Mouse (Mus musculus) small intestine, adult 2 months (tissue): Measurements from ENCODE around the gene Myh11. TPM values are rescaled to one million over a fixed set of nuclear protein-coding genes. Genes with fewer than 3 reads are reported as not detected.
"Not testable (repeated sequence)": the region's sequence is repeated elsewhere in the genome, so short reads cannot be mapped to it uniquely, and the experiment has no call there.

ENCODE experiments used
- H3K27ac ChIP-seq: fragments of 200-500 bp; 2 replicates; pipeline ENCODE4 v1.5.1; 2012; ENCODE audit warnings: low read depth, low read length, control low read depth, inconsistent platforms; ENCODE audit not compliant: insufficient read depth
- H3K27me3 ChIP-seq: fragments of 200-500 bp; 2 replicates; pipeline ENCODE4 v1.6.1; 2012; ENCODE audit warnings: mild to moderate bottlenecking, moderate library complexity, low read length, inconsistent platforms; ENCODE audit not compliant: control insufficient read depth, insufficient read depth
- H3K36me3 ChIP-seq: fragments of 200-500 bp; 2 replicates; pipeline ENCODE4 v1.6.1; 2012; ENCODE audit warnings: mild to moderate bottlenecking, low read length, control low read depth, inconsistent platforms; ENCODE audit not compliant: control insufficient read depth, insufficient read depth
- H3K4me1 ChIP-seq: fragments of 200-500 bp; 2 replicates; pipeline ENCODE4 v1.6.1; 2012; ENCODE audit warnings: low read length, inconsistent platforms, mixed read lengths; ENCODE audit not compliant: control insufficient read depth, insufficient read depth, insufficient read length
- H3K4me3 ChIP-seq: fragments of 200-500 bp; 2 replicates; pipeline ENCODE4 v1.5.1; 2012; ENCODE audit warnings: low read depth, mild to moderate bottlenecking, control low read depth, inconsistent platforms, low read length, moderate library complexity
- CTCF ChIP-seq: fragments of 200-500 bp; IDR thresholded peaks from 2 replicates; pipeline ENCODE4 v1.5.1; 2012; ENCODE audit warnings: low read depth, mild to moderate bottlenecking, control low read depth, inconsistent platforms, low read length, moderate library complexity, mixed read lengths; ENCODE audit not compliant: insufficient replicate concordance, insufficient read length; ENCODE audit errors: extremely low read depth
- POLR2A ChIP-seq: fragments of 200-500 bp; IDR thresholded peaks from 2 replicates; pipeline ENCODE4 v1.6.1; 2012; ENCODE audit warnings: low read depth, mild to moderate bottlenecking, control low read depth, inconsistent platforms, low read length, moderate library complexity
- WGBS: fragments of 180-500 bp; shearing (Covaris S2); methylation state at CpG from one replicate; pipeline ENCODE4 v1.1.7; 2018; 5-methylcytosine and 5-hydroxymethylcytosine counted together
- polyA plus RNA-seq: library from polyadenylated mRNA; depleted of rRNA; stranded (reverse); fragments of >200 nt; gene quantifications from 2 replicates; pipeline ENCODE4 v1.2.3, GENCODE M21; 2012; rRNA removed

Gene Myh11
- polyA plus RNA-seq, 1 experiment, result 41.3 TPM

- peaks cover 3% of the 10 kb centered on the region; the same call in 1 of the 2 replicates for H3K4me1 ChIP-seq
- WGBS, result 3% methylated on average over 7 of the region's 7 CpGs
- H3K36me3 ChIP-seq, result peaks cover 2% of the 10 kb centered on the region; the same call in 1 of the 2 replicates
- peak overlapping the region; percentile 63 for H3K27ac ChIP-seq
- H3K27me3 ChIP-seq, result no peaks in the 10 kb centered on the region
- TF ChIP-seq POLR2A (no peak), CTCF (no peak)
- H3K4me3 ChIP-seq, result peak overlapping the region; percentile 99
Observed at GRCm38 (mm10) chr16:14158536-14158935, 132.6 kb downstream of the Myh11 start.

- H3K4me1 ChIP-seq, result peaks cover 3% of the 10 kb centered on the region; the same call in 1 of the 2 replicates
- TF ChIP-seq POLR2A, result no peak
- no peak for TF ChIP-seq CTCF
- no peak overlapping the region for H3K27ac ChIP-seq
- no peaks in the 10 kb centered on the region for H3K27me3 ChIP-seq
- peaks cover 18% of the 10 kb centered on the region for H3K36me3 ChIP-seq
- WGBS, result 89% methylated on average over 6 of the region's 6 CpGs
- no peak overlapping the region for H3K4me3 ChIP-seq
Observed at GRCm38 (mm10) chr16:14156312-14156711, 134.9 kb downstream of the Myh11 start.

GRCm38 (mm10) chr16:14155638-14156037 lies 135.5 kb downstream of the Myh11 start:
- not testable (repeated sequence) for H3K27me3 ChIP-seq, H3K4me1 ChIP-seq, H3K4me3 ChIP-seq, H3K27ac ChIP-seq
- H3K36me3 ChIP-seq, result peaks cover 22% of the 10 kb centered on the region
- 24% methylated on average over 1 of the region's 2 CpGs for WGBS

- WGBS, result 88% methylated on average over 4 of the region's 4 CpGs
Observed at GRCm38 (mm10) chr16:14151718-14152117, 139.5 kb downstream of the Myh11 start.

GRCm38 (mm10) chr16:14147712-14148111 lies 143.5 kb downstream of the Myh11 start:
- TF ChIP-seq CTCF (no peak), POLR2A (no peak)
- H3K36me3 ChIP-seq, result peaks cover 69% of the 10 kb centered on the region
- no peak overlapping the region for H3K4me3 ChIP-seq

More at GRCm38 (mm10) chr16:14151718-14152117, 139.5 kb downstream of the Myh11 start:
- TF ChIP-seq CTCF (no peak), POLR2A (no peak)
- Histone ChIP-seq H3K27ac (no peak overlapping the region), H3K27me3 (no peaks in the 10 kb centered on the region), H3K4me3 (no peak overlapping the region), H3K36me3 (peaks cover 45% of the 10 kb centered on the region), H3K4me1 (no peaks in the 10 kb centered on the region)

More at GRCm38 (mm10) chr16:14147712-14148111, 143.5 kb downstream of the Myh11 start:
- Histone ChIP-seq H3K27me3 (no peaks in the 10 kb centered on the region), H3K4me1 (no peaks in the 10 kb centered on the region), H3K27ac (no peak overlapping the region)

Other genes starting within 250 kb of the Myh11 start
- 9.7 and 15.8 TPM in 2 replicates for gene Nde1, start 128.1 kb downstream of the Myh11 start, polyA plus RNA-seq
- gene Marf1, start 128.0 kb downstream of the Myh11 start, polyA plus RNA-seq, result 3.8 and 6.8 TPM in 2 replicates
- gene Fopnl, start 26.0 kb upstream of the Myh11 start, polyA plus RNA-seq, result 21.2 and 24.1 TPM in 2 replicates
- gene Abcc1, start 70.2 kb upstream of the Myh11 start, polyA plus RNA-seq, result 2.7 and 3.7 TPM in 2 replicates